Mouse (Mus musculus): ENCODE data around the gene Ccdc171. TPM values are rescaled to one million over a fixed set of nuclear protein-coding genes. Genes with fewer than 3 reads are reported as not detected.
A peak's percentile ranks its signal among the peaks of the same experiment; 100 is the strongest.

The Ccdc171 gene
- polyA plus RNA-seq, 1 experiment, result 2.1 TPM

DNA sequence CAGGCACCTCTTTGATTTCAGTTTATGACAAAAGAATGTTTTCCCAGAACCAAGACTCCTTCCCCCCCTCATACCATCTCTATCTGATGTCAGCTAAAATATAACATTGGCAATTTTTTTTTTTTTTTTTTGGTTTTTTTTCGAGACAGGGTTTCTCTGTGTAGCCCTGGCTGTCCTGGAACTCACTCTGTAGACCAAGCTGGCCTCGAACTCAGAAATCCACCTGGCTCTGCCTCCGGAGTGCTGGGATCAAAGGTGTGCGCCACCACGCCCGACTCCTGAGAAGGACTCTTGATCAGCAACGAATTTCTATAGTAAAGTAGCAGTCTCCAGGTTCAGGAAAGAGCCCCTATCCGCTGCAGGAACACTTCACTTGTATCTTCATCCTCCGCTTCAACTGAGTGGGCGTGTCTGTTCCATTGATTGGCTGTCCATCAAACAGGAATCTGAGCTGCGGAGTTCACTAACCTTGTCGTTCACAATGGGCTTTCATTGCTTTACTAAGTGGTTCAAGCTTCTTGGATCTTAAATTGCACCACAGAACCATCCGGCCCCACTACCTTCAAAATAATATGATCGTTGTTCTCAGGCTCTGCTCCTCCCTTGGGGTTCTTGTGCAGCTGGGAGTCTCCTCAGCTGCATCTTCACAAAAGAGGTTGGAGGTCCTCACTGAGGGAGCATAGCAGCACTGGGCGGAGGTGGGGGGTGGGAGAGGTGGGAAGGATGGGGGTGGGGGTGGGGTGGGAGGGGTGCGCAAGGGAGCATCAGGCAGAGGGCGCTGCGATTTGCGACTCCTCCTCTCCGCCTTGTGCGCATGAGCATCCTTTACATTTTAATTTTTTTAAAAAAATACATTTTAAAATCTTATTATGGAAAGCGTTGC, 24.9 kb upstream of the Ccdc171 start:
- H3K4me1 ChIP-seq (ENCODE audit: control insufficient read depth, insufficient read depth, low read length), result no peaks in the 10 kb centered on the region; the same call in 1 of the 2 replicates
- no peak overlapping the region for H3K27ac ChIP-seq (ENCODE audit: insufficient read depth, low read length)
- DNase-seq, result no peak
- peak overlapping the region; percentile 57 for H3K4me3 ChIP-seq (replicated peaks; ENCODE audit: insufficient read depth, low read depth, low read length)
- H3K27me3 ChIP-seq (ENCODE audit: control insufficient read depth, insufficient read depth, low read length), result no peaks in the 10 kb centered on the region
- 14% methylated on average over 22 of the region's 22 CpGs for WGBS
- TF ChIP-seq CTCF (IDR thresholded peaks at IDR 0.05; ENCODE audit: borderline replicate concordance, insufficient read depth, low read depth, low read length) (no peak), POLR2A (IDR thresholded peaks at IDR 0.05; ENCODE audit: borderline replicate concordance, insufficient read depth, low read length) (no peak)

DNA sequence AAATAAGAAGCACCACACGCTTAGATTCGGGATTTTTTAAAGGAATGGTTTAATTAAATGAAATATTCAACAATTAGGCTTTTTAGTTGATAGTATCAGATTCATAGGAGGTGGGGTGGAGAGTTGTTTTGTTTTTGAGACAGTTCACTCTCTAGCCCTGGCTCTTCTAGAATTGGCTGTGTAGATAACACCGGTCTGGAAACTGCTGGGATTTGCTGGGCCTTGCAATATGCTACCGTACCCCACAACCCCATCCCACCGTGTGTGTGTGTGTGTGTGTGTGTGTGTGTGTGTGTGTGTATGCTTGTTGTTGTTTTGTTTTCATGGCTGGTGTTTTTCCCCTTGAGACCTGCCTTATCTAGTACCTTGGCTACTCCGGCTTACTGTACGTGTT, 24.3 kb upstream of the Ccdc171 start:
- no peak for DNase-seq
- no peak for TF ChIP-seq POLR2A (IDR thresholded peaks at IDR 0.05; ENCODE audit: borderline replicate concordance, insufficient read depth, low read length)
- Histone ChIP-seq H3K27ac (ENCODE audit: insufficient read depth, low read length) (no peak overlapping the region), H3K4me1 (ENCODE audit: control insufficient read depth, insufficient read depth, low read length) (no peaks in the 10 kb centered on the region; the same call in 1 of the 2 replicates), H3K27me3 (ENCODE audit: control insufficient read depth, insufficient read depth, low read length) (no peaks in the 10 kb centered on the region), H3K4me3 (replicated peaks; ENCODE audit: insufficient read depth, low read depth, low read length) (no peak overlapping the region)
- 35% methylated on average over 7 of the region's 7 CpGs for WGBS

DNA sequence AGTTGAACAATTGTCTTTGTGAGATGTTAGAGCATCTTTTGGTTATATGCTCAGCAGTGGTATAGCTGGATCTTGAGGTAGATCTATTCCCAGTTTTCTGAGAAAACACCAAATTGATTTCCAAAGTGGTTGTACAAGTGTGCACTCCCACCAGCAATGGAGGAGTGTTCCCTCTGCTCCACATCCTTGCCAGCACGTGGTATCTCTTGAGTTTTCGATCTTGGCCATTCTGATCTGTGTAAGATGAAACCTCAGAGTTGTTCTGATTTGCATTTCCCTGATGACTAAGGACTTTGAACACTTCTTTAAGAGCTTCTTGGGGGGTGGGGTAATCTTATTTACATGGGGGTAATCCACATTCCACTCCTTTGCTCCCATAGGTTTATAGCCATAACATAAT, 15.7 kb upstream of the Ccdc171 start:
- H3K4me3 ChIP-seq (replicated peaks; ENCODE audit: insufficient read depth, low read depth, low read length), result no peak overlapping the region
- no peak for DNase-seq
- H3K4me1 ChIP-seq (ENCODE audit: control insufficient read depth, insufficient read depth, low read length), result no peaks in the 10 kb centered on the region
- no peak overlapping the region for H3K27ac ChIP-seq (ENCODE audit: insufficient read depth, low read length)
- H3K27me3 ChIP-seq (ENCODE audit: control insufficient read depth, insufficient read depth, low read length), result no peaks in the 10 kb centered on the region
- TF ChIP-seq CTCF (IDR thresholded peaks at IDR 0.05; ENCODE audit: borderline replicate concordance, insufficient read depth, low read depth, low read length), result no peak
- TF ChIP-seq POLR2A (IDR thresholded peaks at IDR 0.05; ENCODE audit: borderline replicate concordance, insufficient read depth, low read length), result no peak
- WGBS, result 61% methylated on average over 2 of the region's 2 CpGs

GRCm38 (mm10) chr4:83511083-83511482, 14.3 kb upstream of the Ccdc171 start:
- Histone ChIP-seq H3K27ac (ENCODE audit: insufficient read depth, low read length) (no peak overlapping the region), H3K27me3 (ENCODE audit: control insufficient read depth, insufficient read depth, low read length) (no peaks in the 10 kb centered on the region), H3K4me3 (replicated peaks; ENCODE audit: insufficient read depth, low read depth, low read length) (no peak overlapping the region), H3K4me1 (ENCODE audit: control insufficient read depth, insufficient read depth, low read length) (0 out of 2 replicates have a peak, but pooled peaks cover 2% of the 10 kb centered on the region)
- no peak for DNase-seq
- 41% methylated on average over 8 of the region's 8 CpGs for WGBS
- no peak for TF ChIP-seq POLR2A (IDR thresholded peaks at IDR 0.05; ENCODE audit: borderline replicate concordance, insufficient read depth, low read length)
- no peak for TF ChIP-seq CTCF (IDR thresholded peaks at IDR 0.05; ENCODE audit: borderline replicate concordance, insufficient read depth, low read depth, low read length)

DNA sequence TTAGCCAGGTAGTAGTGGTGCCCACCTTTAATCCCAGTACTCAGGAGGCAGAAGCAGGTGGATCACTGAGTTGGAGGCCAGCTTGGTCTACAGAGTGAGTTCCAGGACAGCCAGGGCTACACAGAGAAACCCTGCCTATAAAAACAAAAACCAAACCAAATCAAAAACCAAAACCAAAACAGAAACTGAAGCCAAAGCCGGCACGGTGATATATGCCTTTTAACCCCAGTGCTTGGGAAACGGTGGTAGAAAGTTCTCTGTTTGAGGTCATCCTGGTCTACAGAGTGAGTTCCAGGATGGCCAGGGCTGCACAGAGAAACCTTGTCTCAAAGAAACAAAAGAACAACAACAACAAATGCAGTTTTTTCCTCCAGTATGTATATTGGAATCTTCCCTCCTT, 13.1 kb upstream of the Ccdc171 start:
- 92% methylated on average over 3 of the region's 3 CpGs for WGBS
- Histone ChIP-seq H3K4me1 (ENCODE audit: control insufficient read depth, insufficient read depth, low read length) (0 out of 2 replicates have a peak, but pooled peaks cover 2% of the 10 kb centered on the region), H3K27me3 (ENCODE audit: control insufficient read depth, insufficient read depth, low read length) (no peaks in the 10 kb centered on the region), H3K4me3 (replicated peaks; ENCODE audit: insufficient read depth, low read depth, low read length) (no peak overlapping the region), H3K27ac (ENCODE audit: insufficient read depth, low read length) (no peak overlapping the region)
- no peak for DNase-seq
- TF ChIP-seq CTCF (IDR thresholded peaks at IDR 0.05; ENCODE audit: borderline replicate concordance, insufficient read depth, low read depth, low read length), result no peak
- TF ChIP-seq POLR2A (IDR thresholded peaks at IDR 0.05; ENCODE audit: borderline replicate concordance, insufficient read depth, low read length), result no peak

DNA sequence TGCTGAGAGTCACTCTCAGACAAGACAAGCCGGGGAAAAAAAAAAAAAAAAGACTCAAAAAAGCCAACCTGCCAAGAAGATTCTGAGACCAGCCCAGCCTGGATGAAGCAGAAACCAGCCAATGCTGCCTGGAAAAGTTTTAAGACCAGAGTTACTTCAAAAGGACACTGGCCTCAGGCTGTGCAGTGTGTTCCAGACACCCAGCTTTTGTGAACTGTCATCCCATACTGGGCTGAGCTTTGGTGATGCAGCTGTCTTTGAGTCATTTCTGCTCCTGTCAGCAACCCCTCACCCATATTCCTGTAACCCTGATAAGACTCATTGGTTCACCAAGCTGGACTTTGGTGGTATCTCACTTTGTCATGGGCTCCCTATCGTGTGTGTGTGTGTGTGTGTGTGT, 12.7 kb upstream of the Ccdc171 start:
- 0 out of 2 replicates have a peak, but pooled peaks cover 2% of the 10 kb centered on the region for H3K4me1 ChIP-seq (ENCODE audit: control insufficient read depth, insufficient read depth, low read length)
- H3K4me3 ChIP-seq (replicated peaks; ENCODE audit: insufficient read depth, low read depth, low read length), result no peak overlapping the region
- no peaks in the 10 kb centered on the region for H3K27me3 ChIP-seq (ENCODE audit: control insufficient read depth, insufficient read depth, low read length)
- H3K27ac ChIP-seq (ENCODE audit: insufficient read depth, low read length), result no peak overlapping the region
- TF ChIP-seq CTCF (IDR thresholded peaks at IDR 0.05; ENCODE audit: borderline replicate concordance, insufficient read depth, low read depth, low read length), result no peak
- no peak for TF ChIP-seq POLR2A (IDR thresholded peaks at IDR 0.05; ENCODE audit: borderline replicate concordance, insufficient read depth, low read length)
- DNase-seq, result no peak
- 73% methylated on average over 2 of the region's 2 CpGs for WGBS

GRCm38 (mm10) chr4:83514183-83514582, 11.2 kb upstream of the Ccdc171 start:
- DNase-seq, result no peak
- 94% methylated on average over 1 of the region's 1 CpGs for WGBS
- Histone ChIP-seq H3K27ac (ENCODE audit: insufficient read depth, low read length) (no peak overlapping the region), H3K27me3 (ENCODE audit: control insufficient read depth, insufficient read depth, low read length) (no peaks in the 10 kb centered on the region), H3K4me1 (ENCODE audit: control insufficient read depth, insufficient read depth, low read length) (0 out of 2 replicates have a peak, but pooled peaks cover 2% of the 10 kb centered on the region), H3K4me3 (replicated peaks; ENCODE audit: insufficient read depth, low read depth, low read length) (no peak overlapping the region)
- TF ChIP-seq POLR2A (IDR thresholded peaks at IDR 0.05; ENCODE audit: borderline replicate concordance, insufficient read depth, low read length) (no peak), CTCF (IDR thresholded peaks at IDR 0.05; ENCODE audit: borderline replicate concordance, insufficient read depth, low read depth, low read length) (no peak)
